Mouse (Mus musculus) Muller cell, postnatal 12 days (primary cell): ENCODE measurements around the gene Pnma5.
"Not testable (repeated sequence)": the region's sequence is repeated elsewhere in the genome, so short reads cannot be mapped to it uniquely, and the experiment has no call there.

Experiments used
- DNase-seq: peaks from one replicate; pipeline ENCODE4 v3.0.0-alpha.2; 2015; ENCODE audit errors: inconsistent ontology term

The Pnma5 gene

GRCm38 (mm10) chrX:73037003-73037402 lies at the start of gene Pnma5:
Gene Pnma5, minus strand, starts transcription at chrX:73037103.
- no peak for DNase-seq

GRCm38 (mm10) chrX:73082267-73083055 lies 45.6 kb upstream of the Pnma5 start, which contains the start of gene Xlr4a:
Gene Xlr4a, minus strand, starts transcription at chrX:73082478.
- not testable (repeated sequence) for DNase-seq

GRCm38 (mm10) chrX:73066765-73067312 lies 29.9 kb upstream of the Pnma5 start:
- DNase-seq, result not testable (repeated sequence)

- DNase-seq, result no peak
These were observed 27.5 kb upstream of the Pnma5 start, which contains the start of gene Pnma3 for GRCm38 (mm10) chrX:73064415-73064793. Gene Pnma3, plus strand, starts transcription at chrX:73064787.

- DNase-seq, result no peak
These were observed 26.9 kb upstream of the Pnma5 start for GRCm38 (mm10) chrX:73063512-73064414.

GRCm38 (mm10) chrX:73062323-73062722 lies 25.4 kb upstream of the Pnma5 start:
- no peak for DNase-seq

GRCm38 (mm10) chrX:73061528-73061927 lies 24.6 kb upstream of the Pnma5 start:
- DNase-seq, result no peak

- DNase-seq, result peak; percentile 80
These were observed 17.1 kb upstream of the Pnma5 start for GRCm38 (mm10) chrX:73053860-73054563.

GRCm38 (mm10) chrX:73039666-73040065 lies 2.8 kb upstream of the Pnma5 start:
- no peak for DNase-seq

GRCm38 (mm10) chrX:73038831-73039230 lies 1.9 kb upstream of the Pnma5 start:
- no peak for DNase-seq

GRCm38 (mm10) chrX:73012846-73013245 lies 24.1 kb downstream of the Pnma5 start:
- DNase-seq, result no peak

- peak; percentile 85 for DNase-seq
These were observed 29.1 kb downstream of the Pnma5 start for GRCm38 (mm10) chrX:73007597-73008479.

- no peak for DNase-seq
These were observed 31.2 kb downstream of the Pnma5 start for GRCm38 (mm10) chrX:73005678-73006077.

GRCm38 (mm10) chrX:73003110-73003509 lies 33.8 kb downstream of the Pnma5 start:
- no peak for DNase-seq

- DNase-seq, result no peak
These were observed 41.4 kb downstream of the Pnma5 start for GRCm38 (mm10) chrX:72995542-72995941.

GRCm38 (mm10) chrX:72992291-72992919 lies 44.5 kb downstream of the Pnma5 start:
- DNase-seq, result peak; percentile 30

- peak; percentile 25 for DNase-seq
These were observed 46.3 kb downstream of the Pnma5 start for GRCm38 (mm10) chrX:72990581-72990980.

- DNase-seq, result no peak
These were observed 48.5 kb downstream of the Pnma5 start for GRCm38 (mm10) chrX:72988431-72988830.

- DNase-seq, result no peak
These were observed 49.4 kb downstream of the Pnma5 start for GRCm38 (mm10) chrX:72987520-72987905.
